Mouse (Mus musculus): ENCODE measurements around the gene Tmod4. TPM values are rescaled to one million over a fixed set of nuclear protein-coding genes. Genes with fewer than 3 reads are reported as not detected.
A peak's percentile ranks its signal among the peaks of the same experiment; 100 is the strongest.
"Not testable (repeated sequence)": the region's sequence is repeated elsewhere in the genome, so short reads cannot be mapped to it uniquely, and the experiment has no call there.

The Tmod4 gene
- polyA plus RNA-seq, 1 experiment from 2014 or later, result 1.9 TPM

- Histone ChIP-seq H3K27me3 (ENCODE audit: control insufficient read depth, insufficient read depth, low read length) (no peaks in the 10 kb centered on the region), H3K4me1 (ENCODE audit: control insufficient read depth, insufficient read depth, low read length) (peaks cover 17% of the 10 kb centered on the region), H3K27ac (ENCODE audit: low read length) (peak within 1 kb of the TSS; percentile 84), H3K36me3 (ENCODE audit: control insufficient read depth, insufficient read depth) (peaks cover 8% of the 10 kb centered on the region), H3K9me3 (replicated peaks; ENCODE audit: control insufficient read depth, low read length) (no peaks in the 10 kb centered on the region), H3K4me3 (ENCODE audit: low read length) (peak within 1 kb of the TSS; percentile 89), H3K4me2 (ENCODE audit: low read depth, low read length) (peak within 1 kb of the TSS; percentile 90), H3K9ac (ENCODE audit: low read length) (peak within 1 kb of the TSS; percentile 81)
- WGBS, result under 1% methylated on average over 20 of the region's 20 CpGs
- ATAC-seq (replicated peaks; ENCODE audit: extremely low read depth, insufficient read depth, low FRiP score), result peak; percentile 89
Observed at GRCm38 (mm10) chr3:95133680-95134101, 9.4 kb downstream of the Tmod4 start, which contains the start of the genes Scnm1 and Lysmd1. TSS of gene Scnm1 (minus strand) at chr3:95134011. TSS of gene Lysmd1 (plus strand) at chr3:95134088.

GRCm38 (mm10) chr3:95134133-95134532 lies 9.9 kb downstream of the Tmod4 start:
- H3K36me3 ChIP-seq (ENCODE audit: control insufficient read depth, insufficient read depth); H3K9me3 ChIP-seq (replicated peaks; ENCODE audit: control insufficient read depth, low read length); H3K4me2 ChIP-seq (ENCODE audit: low read depth, low read length); H3K9ac ChIP-seq (ENCODE audit: low read length); H3K27ac ChIP-seq (ENCODE audit: low read length); H3K27me3 ChIP-seq (ENCODE audit: control insufficient read depth, insufficient read depth, low read length): not testable (repeated sequence)
- no CpG with 5 or more reads among the region's 12 CpGs for whole genome bisulfite sequencing
- peak; percentile 23 for ATAC-seq (replicated peaks; ENCODE audit: extremely low read depth, insufficient read depth, low FRiP score)
- peaks cover 15% of the 10 kb centered on the region for H3K4me1 ChIP-seq (ENCODE audit: control insufficient read depth, insufficient read depth, low read length)
- H3K4me3 ChIP-seq (ENCODE audit: low read length), result peak overlapping the region; percentile 89; the same call in 1 of the 2 replicates

- Histone ChIP-seq H3K36me3 (ENCODE audit: control insufficient read depth, insufficient read depth) (peaks cover 3% of the 10 kb centered on the region; the same call in 1 of the 2 replicates), H3K9ac (ENCODE audit: low read length) (peak overlapping the region; percentile 59), H3K4me3 (ENCODE audit: low read length) (peak overlapping the region; percentile 49), H3K9me3 (replicated peaks; ENCODE audit: control insufficient read depth, low read length) (no peaks in the 10 kb centered on the region), H3K4me2 (ENCODE audit: low read depth, low read length) (peak overlapping the region; percentile 69), H3K27ac (ENCODE audit: low read length) (no peak overlapping the region), H3K4me1 (ENCODE audit: control insufficient read depth, insufficient read depth, low read length) (peaks cover 13% of the 10 kb centered on the region), H3K27me3 (ENCODE audit: control insufficient read depth, insufficient read depth, low read length) (no peaks in the 10 kb centered on the region)
- no peak for ATAC-seq (replicated peaks; ENCODE audit: extremely low read depth, insufficient read depth, low FRiP score)
- WGBS, result 12% methylated on average over 6 of the region's 6 CpGs
Observed at GRCm38 (mm10) chr3:95135023-95135422, 10.7 kb downstream of the Tmod4 start.

- 72% methylated on average over 7 of the region's 7 CpGs for WGBS
Observed at GRCm38 (mm10) chr3:95135433-95136052, 11.3 kb downstream of the Tmod4 start.

GRCm38 (mm10) chr3:95136336-95136735 lies 12.1 kb downstream of the Tmod4 start:
- ATAC-seq (replicated peaks; ENCODE audit: extremely low read depth, insufficient read depth, low FRiP score), result no peak
- H3K9ac ChIP-seq (ENCODE audit: low read length), result no peak overlapping the region
- no peak overlapping the region for H3K4me2 ChIP-seq (ENCODE audit: low read depth, low read length)
- no peak overlapping the region for H3K4me3 ChIP-seq (ENCODE audit: low read length)
- H3K4me1 ChIP-seq (ENCODE audit: control insufficient read depth, insufficient read depth, low read length), result peaks cover 13% of the 10 kb centered on the region
- H3K36me3 ChIP-seq (ENCODE audit: control insufficient read depth, insufficient read depth), result peaks cover 4% of the 10 kb centered on the region; the same call in 1 of the 2 replicates
- 85% methylated on average over 3 of the region's 3 CpGs for whole genome bisulfite sequencing
- no peaks in the 10 kb centered on the region for H3K9me3 ChIP-seq (replicated peaks; ENCODE audit: control insufficient read depth, low read length)
- H3K27me3 ChIP-seq (ENCODE audit: control insufficient read depth, insufficient read depth, low read length), result no peaks in the 10 kb centered on the region
- no peak overlapping the region for H3K27ac ChIP-seq (ENCODE audit: low read length)

More at GRCm38 (mm10) chr3:95135433-95136052, 11.3 kb downstream of the Tmod4 start:
- no peak for ATAC-seq (replicated peaks; ENCODE audit: extremely low read depth, insufficient read depth, low FRiP score)
- peaks cover 13% of the 10 kb centered on the region for H3K4me1 ChIP-seq (ENCODE audit: control insufficient read depth, insufficient read depth, low read length)
- no peaks in the 10 kb centered on the region for H3K27me3 ChIP-seq (ENCODE audit: control insufficient read depth, insufficient read depth, low read length)
- no peaks in the 10 kb centered on the region for H3K9me3 ChIP-seq (replicated peaks; ENCODE audit: control insufficient read depth, low read length)
- no peak overlapping the region for H3K27ac ChIP-seq (ENCODE audit: low read length)
- peaks cover 4% of the 10 kb centered on the region; the same call in 1 of the 2 replicates for H3K36me3 ChIP-seq (ENCODE audit: control insufficient read depth, insufficient read depth)
- no peak overlapping the region for H3K9ac ChIP-seq (ENCODE audit: low read length)
- peak overlapping the region; percentile 49 for H3K4me3 ChIP-seq (ENCODE audit: low read length)
- H3K4me2 ChIP-seq (ENCODE audit: low read depth, low read length), result peak overlapping the region; percentile 69

- no peak overlapping the region for H3K9ac ChIP-seq (ENCODE audit: low read length)
- H3K4me1 ChIP-seq (ENCODE audit: control insufficient read depth, insufficient read depth, low read length), result peaks cover 9% of the 10 kb centered on the region
- H3K4me2 ChIP-seq (ENCODE audit: low read depth, low read length), result peak overlapping the region; percentile 3
- ATAC-seq (replicated peaks; ENCODE audit: extremely low read depth, insufficient read depth, low FRiP score), result no peak
- no peaks in the 10 kb centered on the region for H3K27me3 ChIP-seq (ENCODE audit: control insufficient read depth, insufficient read depth, low read length)
- H3K9me3 ChIP-seq (replicated peaks; ENCODE audit: control insufficient read depth, low read length), result no peaks in the 10 kb centered on the region
- H3K27ac ChIP-seq (ENCODE audit: low read length), result no peak overlapping the region
- H3K4me3 ChIP-seq (ENCODE audit: low read length), result no peak overlapping the region
- H3K36me3 ChIP-seq (ENCODE audit: control insufficient read depth, insufficient read depth), result peaks cover 4% of the 10 kb centered on the region; the same call in 1 of the 2 replicates
- 59% methylated on average over 25 of the region's 25 CpGs for WGBS
Observed at GRCm38 (mm10) chr3:95139586-95140288, 15.5 kb downstream of the Tmod4 start.

GRCm38 (mm10) chr3:95140289-95140595 lies 16.0 kb downstream of the Tmod4 start:
- no peaks in the 10 kb centered on the region for H3K9me3 ChIP-seq (replicated peaks; ENCODE audit: control insufficient read depth, low read length)
- 66% methylated on average over 18 of the region's 18 CpGs for WGBS
- H3K27me3 ChIP-seq (ENCODE audit: control insufficient read depth, insufficient read depth, low read length), result no peaks in the 10 kb centered on the region
- H3K4me3 ChIP-seq (ENCODE audit: low read length), result no peak overlapping the region
- no peak overlapping the region for H3K9ac ChIP-seq (ENCODE audit: low read length)
- H3K4me2 ChIP-seq (ENCODE audit: low read depth, low read length), result peak overlapping the region; percentile 3
- peaks cover 4% of the 10 kb centered on the region; the same call in 1 of the 2 replicates for H3K36me3 ChIP-seq (ENCODE audit: control insufficient read depth, insufficient read depth)
- H3K27ac ChIP-seq (ENCODE audit: low read length), result no peak overlapping the region
- ATAC-seq (replicated peaks; ENCODE audit: extremely low read depth, insufficient read depth, low FRiP score), result no peak
- peaks cover 5% of the 10 kb centered on the region for H3K4me1 ChIP-seq (ENCODE audit: control insufficient read depth, insufficient read depth, low read length)

- ATAC-seq (replicated peaks; ENCODE audit: extremely low read depth, insufficient read depth, low FRiP score), result no peak
- 88% methylated on average over 6 of the region's 6 CpGs for WGBS
- Histone ChIP-seq H3K36me3 (ENCODE audit: control insufficient read depth, insufficient read depth) (peaks cover 4% of the 10 kb centered on the region; the same call in 1 of the 2 replicates), H3K27ac (ENCODE audit: low read length) (no peak overlapping the region), H3K4me3 (ENCODE audit: low read length) (no peak overlapping the region), H3K9me3 (replicated peaks; ENCODE audit: control insufficient read depth, low read length) (no peaks in the 10 kb centered on the region), H3K4me1 (ENCODE audit: control insufficient read depth, insufficient read depth, low read length) (no peaks in the 10 kb centered on the region), H3K9ac (ENCODE audit: low read length) (no peak overlapping the region), H3K4me2 (ENCODE audit: low read depth, low read length) (no peak overlapping the region), H3K27me3 (ENCODE audit: control insufficient read depth, insufficient read depth, low read length) (no peaks in the 10 kb centered on the region)
Observed at GRCm38 (mm10) chr3:95140795-95141194, 16.5 kb downstream of the Tmod4 start.

GRCm38 (mm10) chr3:95141474-95141873 lies 17.2 kb downstream of the Tmod4 start:
- H3K9me3 ChIP-seq (replicated peaks; ENCODE audit: control insufficient read depth, low read length), result no peaks in the 10 kb centered on the region
- no peaks in the 10 kb centered on the region for H3K4me1 ChIP-seq (ENCODE audit: control insufficient read depth, insufficient read depth, low read length)
- no peaks in the 10 kb centered on the region for H3K27me3 ChIP-seq (ENCODE audit: control insufficient read depth, insufficient read depth, low read length)
- no peak overlapping the region for H3K9ac ChIP-seq (ENCODE audit: low read length)
- WGBS, result 80% methylated on average over 9 of the region's 9 CpGs
- peaks cover 4% of the 10 kb centered on the region; the same call in 1 of the 2 replicates for H3K36me3 ChIP-seq (ENCODE audit: control insufficient read depth, insufficient read depth)
- H3K4me2 ChIP-seq (ENCODE audit: low read depth, low read length), result no peak overlapping the region
- no peak for ATAC-seq (replicated peaks; ENCODE audit: extremely low read depth, insufficient read depth, low FRiP score)
- 0 out of 2 replicates have a peak overlapping the region, but pooled peaks have one; percentile 6 for H3K4me3 ChIP-seq (ENCODE audit: low read length)
- H3K27ac ChIP-seq (ENCODE audit: low read length), result peak overlapping the region; percentile 51
